Mouse (Mus musculus) ovary, postnatal 14 days (tissue): ENCODE results near the gene Pisd.
"Not testable (repeated sequence)": the region's sequence is repeated elsewhere in the genome, so short reads cannot be mapped to it uniquely, and the experiment has no call there.

ENCODE experiments used
- DNase-seq: peaks from one replicate; pipeline ENCODE4 v3.0.0; 2022; ENCODE audit warnings: low spot score

The Pisd gene

DNA sequence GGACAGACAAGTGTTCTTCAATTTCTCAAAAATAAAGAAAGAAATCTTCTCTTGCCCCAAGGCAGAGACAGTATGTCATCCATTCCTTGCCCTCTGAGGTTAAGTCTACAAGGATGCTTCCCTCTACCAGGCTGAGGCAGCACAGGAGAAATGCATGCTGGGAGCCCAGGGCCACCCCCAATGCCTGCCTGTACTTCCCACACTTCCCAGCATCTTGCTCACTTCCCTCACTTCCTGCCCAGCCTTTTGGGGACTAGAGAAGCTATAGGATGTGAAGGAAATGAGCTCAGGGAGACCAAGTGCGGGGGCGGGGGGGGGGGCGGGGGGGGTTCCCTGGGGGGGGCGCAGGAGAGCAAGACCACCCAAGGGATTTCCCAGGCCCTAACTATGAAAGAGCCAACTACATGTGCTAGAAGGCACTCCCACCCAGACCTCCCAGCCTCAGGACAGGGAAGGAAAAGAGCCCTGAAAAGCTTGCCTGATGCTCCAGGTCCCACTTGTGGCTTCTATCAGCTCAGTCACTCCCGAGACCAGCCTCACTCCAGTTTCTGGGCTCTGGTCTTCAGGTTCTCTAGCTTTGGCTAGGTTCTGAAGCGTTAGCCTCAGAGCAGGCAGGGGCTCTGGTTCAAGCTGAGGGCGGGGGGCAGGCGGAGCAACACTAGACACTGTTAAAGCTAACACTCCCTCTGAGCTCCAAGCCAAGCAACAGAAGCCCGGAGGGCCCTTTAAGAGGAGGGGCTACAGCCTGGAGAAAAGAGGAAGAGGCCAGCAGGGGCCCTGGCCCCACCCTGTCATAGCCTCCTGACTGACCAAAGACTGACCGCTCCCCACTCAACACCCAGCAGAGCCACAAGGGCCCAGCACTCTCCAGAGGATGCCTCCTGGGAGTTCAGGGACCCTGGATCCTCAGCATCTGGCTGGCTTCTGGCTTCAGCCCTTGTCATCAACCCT lies 39.5 kb downstream of the Pisd start:
- peak; percentile 55 for DNase-seq

DNA sequence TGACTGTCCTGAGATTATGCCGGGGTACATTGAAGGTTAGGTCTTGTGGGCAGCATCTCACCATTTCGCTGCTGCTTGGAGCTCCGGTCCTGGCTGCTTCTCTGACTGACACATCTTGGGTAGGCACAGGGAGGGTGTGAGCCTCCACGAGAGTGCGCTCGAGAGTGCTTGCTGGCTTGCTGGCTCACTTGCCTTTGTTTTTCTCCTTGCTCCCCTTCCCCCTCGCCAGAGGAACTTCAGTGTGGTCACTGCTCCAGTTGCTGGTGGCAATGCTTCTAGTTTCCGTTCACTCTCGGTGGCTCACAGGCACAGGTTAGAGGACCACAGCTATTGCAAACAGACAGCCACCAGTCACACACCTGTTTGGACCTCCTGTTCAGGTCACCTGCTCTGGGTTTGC lies 43.3 kb downstream of the Pisd start:
- DNase-seq = peak; percentile 20

DNA sequence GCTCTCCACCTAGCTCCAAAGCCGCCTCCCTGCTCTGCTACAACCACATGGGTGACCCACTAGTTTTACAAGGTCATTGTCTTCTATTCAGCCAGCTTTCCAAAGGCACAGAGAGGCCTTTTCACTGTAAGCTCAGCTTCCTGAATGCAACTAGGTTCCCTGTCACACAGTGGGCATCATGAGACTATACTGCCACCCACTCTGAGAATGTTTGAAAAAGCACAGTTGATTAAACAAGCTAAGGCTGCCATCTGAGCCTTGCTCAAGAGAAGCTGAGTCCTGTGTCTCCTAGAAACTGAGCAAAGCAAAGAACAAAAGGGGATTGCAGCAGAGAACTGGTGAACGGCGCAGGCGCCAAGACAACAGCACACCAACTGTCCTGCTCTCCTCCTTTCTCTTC lies 44.1 kb downstream of the Pisd start:
- not testable (repeated sequence) for DNase-seq

DNA sequence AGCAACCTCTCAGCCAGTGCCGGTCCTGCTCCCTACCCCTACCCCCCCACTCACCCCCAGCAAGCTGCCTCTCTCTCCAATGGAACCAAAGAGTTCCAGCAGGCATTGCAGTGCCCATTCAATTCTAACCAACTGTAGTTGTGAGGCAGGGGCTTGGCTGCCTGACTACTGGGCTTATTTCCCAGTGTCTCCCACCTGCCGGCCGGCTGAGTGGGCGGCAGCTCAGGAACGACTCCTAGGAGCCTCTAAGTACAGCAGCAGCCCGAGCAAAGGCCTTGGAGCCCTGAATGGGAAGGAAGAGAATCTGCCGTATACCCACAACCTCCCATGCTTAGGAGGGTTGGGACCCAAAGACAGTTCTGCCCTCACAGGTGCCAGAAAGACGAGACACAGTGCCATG lies 44.6 kb downstream of the Pisd start:
- not testable (repeated sequence) for DNase-seq

DNA sequence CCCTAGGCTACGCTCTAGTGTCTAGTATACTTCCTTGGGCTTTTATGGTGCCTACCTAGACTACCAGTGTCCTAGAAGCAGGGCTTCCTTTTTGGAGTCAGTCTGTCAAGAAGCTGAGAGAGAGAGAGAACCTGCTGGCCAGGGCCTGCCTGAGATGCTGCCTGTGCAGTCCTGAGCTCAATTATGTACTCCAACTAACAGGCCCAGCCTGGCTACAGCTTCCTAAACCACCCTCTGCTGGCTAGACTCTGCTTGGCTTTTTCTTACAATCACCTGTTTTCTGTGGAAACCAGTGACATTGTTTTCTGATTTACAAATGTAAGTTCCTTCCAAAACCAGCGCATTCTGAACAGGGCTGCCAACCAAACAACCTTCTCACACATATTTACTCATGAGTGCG lies 45.3 kb downstream of the Pisd start:
- DNase-seq = no peak

DNA sequence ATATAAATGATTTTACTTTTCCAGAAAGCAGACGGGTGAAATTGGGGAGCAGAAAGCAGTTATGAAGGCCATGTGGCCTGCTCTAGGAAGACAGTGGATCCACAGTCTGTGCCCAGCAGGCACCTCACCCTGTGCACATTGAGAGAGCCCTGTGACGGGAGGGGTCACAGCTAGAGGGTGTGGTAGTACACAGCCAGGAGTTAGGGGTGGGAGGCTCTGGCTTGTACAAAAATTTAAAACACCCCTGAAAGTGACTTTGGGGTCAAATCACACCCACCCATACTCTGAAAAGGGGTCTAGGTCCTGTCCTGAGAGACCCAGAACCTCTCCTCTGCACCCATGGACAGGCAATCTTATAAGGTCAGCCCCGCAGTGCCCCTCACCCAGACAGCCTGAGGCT lies 48.7 kb downstream of the Pisd start:
- DNase-seq = not testable (repeated sequence)

DNA sequence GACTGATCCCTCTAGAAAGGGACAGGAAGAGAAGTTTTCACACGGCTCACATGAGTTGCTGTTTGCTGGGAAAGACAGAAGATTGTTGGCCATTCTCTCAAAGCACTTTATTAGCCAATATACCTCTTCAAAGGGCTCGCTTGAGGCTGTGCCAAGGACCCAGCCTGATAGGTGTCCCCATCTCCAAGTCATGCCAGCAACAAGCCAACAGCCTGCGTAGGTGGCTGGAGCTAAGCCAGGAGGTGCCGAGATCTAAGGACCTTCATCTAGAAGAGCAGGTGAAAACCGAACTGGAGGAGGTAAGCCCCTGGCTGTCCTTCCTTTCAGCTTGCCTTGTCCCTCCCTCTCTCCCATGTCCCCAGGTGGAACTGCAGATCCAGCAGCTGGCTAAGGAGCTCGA lies 49.7 kb downstream of the Pisd start:
- DNase-seq = no peak

DNA sequence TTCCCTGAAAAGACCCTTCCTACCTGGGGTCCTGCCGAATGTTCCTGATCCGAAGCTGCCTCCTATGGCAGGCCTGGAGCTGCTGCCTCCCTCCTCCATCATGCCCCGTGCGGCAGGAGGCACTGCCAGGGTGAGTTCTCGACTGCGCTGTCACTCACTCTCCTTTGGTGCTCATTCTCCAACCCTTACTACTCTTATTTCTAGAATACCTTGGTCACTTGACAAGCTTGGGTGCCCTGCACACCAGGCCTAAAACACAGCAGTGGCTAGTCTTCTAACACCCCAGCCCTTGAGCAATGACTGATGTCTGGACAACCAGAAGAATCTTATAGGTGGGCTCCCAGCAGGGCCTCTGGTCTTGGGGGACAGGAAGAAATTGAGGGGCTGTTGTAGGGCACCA lies 51.6 kb downstream of the Pisd start:
- DNase-seq = not testable (repeated sequence)

DNA sequence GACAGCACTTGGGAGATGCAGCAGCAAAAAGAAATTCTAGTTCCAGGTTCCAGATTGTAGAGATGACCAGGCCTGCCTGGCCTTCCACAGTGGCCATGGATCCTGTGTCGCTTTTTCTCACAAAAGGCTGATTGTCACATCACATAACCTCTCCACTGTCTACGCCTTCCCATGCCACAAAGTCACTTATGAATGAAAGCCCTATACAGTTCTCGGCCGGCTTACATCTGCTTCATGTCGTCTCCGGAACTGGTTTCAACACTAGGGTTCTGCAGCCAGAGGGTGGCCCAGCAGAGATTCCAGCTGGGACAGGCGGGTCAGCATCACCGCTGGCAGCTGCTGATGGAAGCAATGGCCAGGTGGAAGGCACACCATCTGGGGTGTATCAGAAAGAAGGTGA lies 56.6 kb downstream of the Pisd start:
- no peak for DNase-seq

DNA sequence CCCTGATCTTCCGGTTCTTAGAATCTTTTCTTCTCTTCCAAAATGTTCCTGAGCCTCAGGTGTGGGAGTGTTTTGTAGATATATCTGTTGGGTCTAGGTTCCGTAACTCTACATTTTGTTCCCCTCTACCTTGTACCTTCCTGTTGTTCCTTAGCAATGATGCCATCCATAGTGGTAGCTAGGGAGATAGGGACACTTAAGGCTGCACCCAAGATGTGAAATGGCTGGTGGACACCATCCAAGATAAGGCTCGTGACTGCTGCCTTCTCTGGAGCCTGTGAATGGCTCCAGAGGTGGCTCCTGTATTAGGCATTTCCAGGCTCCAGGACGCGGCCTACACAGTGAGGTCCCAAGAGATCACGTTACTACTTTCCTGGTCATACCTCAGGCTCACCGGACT lies 57.1 kb downstream of the Pisd start:
- DNase-seq = no peak

DNA sequence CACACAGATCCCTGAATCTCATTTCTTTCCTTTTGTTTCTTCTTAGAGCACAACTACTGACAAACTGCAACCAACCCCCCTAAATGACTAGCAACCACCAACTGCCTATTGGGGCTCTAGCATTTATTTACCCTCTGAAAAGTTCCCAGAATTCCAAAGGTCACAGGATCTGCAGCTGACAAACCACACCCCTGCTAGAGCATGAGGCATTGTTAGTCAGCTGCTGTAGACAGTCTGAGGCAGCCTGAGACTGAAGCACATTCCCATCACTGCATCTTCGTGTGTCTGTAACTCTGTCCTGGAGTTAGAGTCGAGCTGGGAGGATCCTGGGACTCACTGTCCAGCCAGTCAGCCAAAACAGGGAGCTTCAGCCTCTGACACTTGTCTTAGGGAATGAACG lies 60.0 kb downstream of the Pisd start:
- DNase-seq = not testable (repeated sequence)

DNA sequence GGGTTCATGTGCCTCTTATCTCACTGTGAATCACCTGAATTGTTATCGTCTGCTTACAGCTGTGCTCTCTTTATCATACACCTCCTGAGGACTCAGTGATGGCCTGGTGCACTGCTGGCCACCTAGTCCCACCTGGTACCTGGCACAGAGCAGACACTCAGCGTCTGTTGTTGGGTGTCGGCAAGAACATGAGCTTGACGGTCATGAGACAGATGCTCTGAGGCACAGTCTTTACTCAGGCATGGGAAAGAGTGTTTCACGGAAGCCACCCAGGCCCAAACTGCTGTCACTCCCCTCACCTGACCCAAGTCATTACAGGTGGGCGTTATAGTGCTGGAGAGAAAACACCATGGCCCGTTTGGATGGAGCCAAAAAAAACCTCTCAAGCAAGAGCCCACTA lies 61.5 kb downstream of the Pisd start:
- DNase-seq = no peak

DNA sequence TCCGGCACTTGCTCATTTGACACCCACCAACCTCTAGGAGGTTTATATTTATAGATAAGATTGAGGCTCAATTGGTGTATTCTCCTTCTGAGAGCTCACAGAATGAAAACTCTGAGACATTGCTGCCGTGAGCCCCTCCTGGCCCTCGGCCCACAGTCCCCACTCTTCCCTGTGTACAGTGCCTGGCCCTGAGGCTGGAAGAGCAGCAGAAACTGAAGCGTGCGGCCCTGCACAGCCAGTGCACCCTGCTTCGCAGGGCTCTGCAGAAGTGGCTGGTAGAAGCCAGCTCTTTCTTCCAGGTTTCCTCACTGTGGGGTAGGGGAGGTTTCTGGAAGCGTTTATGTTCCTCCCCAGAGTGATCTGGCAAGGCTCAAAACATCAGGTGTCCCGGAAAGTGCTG lies 62.7 kb downstream of the Pisd start:
- not testable (repeated sequence) for DNase-seq

DNA sequence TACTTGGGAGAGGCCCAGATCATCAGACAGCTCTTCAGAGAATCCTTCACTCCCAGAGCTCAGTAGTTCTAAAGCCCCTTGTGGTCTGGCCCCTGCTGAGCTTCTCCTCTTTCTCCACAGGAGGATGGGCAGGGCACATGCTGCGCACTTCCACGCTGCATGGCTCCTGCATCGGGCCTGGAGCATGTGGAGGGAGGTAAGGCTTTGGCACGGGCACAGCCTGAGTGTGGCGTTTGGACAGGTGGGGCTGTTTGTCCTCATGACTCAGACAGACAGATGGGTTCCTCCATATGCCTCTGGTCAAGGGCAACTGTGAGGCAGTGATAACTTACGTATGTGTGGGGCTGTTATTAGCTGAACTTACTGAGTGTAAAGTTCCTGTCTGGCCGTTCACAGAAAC lies 63.2 kb downstream of the Pisd start:
- DNase-seq = no peak

DNA sequence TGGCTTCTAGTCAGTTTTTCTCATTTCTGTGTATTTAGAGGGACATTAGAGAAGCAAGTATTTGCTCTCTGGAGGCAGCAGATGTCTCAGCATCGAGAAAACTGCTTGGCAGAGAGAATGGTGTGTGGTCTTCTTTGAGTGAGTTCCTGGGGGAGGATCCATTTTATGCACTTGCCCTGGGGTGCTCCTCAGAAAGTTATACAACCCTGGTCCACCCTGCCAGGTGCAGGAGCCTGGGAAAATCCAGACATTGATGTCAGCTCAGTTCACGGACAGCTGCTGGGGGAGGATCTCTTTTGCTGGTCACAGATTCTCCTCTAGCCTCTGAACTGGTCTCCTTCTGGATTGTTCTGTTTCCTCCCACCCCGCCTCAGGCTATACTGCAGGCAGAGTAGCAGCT lies 64.1 kb downstream of the Pisd start:
- DNase-seq = no peak

DNA sequence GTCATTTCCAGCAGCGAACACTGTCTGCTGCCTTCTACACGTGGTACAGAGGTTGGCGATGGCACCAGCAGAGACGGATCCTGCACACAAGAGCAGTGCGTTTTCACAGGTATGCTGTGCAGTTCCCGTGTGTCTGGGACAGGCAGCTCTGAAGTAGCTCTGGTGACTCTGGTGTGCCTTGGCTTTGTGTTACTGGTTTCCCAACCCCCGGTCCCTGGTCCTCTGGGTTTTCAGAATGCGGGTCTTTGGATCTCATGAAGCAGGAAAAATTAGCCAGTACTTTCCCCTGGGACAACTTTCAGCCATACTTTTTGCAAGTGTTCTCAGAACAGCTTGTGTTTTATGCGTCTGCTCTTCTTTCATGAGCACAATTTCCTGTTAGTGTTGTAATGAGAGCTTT lies 65.0 kb downstream of the Pisd start:
- DNase-seq = no peak

DNA sequence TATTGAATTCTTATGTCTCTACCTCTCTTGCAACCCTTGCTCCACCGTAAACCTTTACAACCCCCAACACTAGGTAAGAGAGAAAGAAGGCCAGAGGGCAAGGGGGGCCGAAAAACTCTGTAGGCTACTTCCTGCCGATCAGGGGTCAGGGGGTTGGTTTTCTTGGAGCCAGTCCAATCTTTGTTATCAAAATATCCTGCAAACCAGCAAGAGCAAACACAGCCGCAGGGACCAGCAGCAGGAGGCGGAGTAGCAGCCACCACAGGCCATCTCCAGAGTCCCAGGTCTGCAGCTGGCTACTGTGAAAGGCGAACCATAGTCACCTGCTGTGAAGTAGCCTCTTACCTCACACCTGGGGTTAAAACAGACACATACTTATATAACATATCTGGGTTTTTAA lies 66.5 kb downstream of the Pisd start:
- no peak for DNase-seq

DNA sequence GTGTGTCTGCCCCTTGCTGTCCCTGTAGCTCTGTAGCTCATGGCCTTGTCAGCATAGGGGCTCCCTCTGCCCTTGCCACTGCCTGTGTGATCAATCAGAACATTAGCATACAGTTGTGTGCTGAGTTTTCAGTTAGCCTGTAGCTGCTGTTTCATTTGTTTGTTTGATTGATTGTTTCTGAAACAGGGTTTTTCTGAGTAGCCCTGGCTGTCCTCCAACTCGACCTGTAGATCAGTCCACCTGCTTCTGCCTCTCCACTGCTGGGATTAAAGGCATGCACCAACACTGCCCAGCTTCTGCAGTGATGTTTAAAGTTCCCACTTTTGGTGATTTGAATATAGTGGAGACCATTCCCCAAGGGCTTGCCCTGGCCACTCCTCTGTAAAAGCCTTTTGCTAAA lies 67.7 kb downstream of the Pisd start:
- DNase-seq = no peak

DNA sequence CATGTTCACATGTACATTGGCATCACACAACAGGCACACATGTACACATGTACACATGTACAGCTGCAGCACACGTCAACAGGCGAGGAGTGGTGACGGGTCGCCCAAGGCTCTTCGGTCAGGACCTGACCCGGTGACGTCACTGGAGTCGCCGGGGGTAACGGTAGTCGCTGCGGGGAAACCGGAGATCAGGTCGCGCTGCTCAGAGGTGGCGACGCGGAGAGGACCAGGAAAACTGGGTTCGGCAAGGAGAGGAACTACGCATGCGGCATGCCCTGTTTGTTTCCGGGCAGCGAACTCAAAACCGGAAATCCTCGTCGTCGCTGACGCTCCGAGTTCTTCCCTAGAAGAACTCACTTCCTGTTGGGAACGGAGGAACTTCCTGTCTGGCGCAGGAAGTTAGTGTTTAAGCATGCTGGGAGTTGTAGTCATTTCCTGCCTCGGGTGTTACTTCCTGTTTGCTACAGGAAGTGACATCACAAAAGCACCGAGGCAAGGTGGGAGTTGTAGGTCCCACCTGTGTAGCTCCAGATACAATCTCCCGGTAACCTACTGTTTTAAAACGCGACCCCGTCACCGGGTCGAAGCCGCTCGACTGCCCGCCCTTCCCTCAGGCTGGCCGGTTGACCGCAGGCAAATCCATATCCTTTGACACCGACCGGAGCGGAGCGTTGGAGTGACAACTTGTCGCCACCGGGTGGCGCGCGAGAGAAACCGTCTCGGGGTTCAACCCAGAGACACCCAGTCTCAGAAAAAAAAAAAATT lies 71.6 kb downstream of the Pisd start:
- peak; percentile 89 for DNase-seq

DNA sequence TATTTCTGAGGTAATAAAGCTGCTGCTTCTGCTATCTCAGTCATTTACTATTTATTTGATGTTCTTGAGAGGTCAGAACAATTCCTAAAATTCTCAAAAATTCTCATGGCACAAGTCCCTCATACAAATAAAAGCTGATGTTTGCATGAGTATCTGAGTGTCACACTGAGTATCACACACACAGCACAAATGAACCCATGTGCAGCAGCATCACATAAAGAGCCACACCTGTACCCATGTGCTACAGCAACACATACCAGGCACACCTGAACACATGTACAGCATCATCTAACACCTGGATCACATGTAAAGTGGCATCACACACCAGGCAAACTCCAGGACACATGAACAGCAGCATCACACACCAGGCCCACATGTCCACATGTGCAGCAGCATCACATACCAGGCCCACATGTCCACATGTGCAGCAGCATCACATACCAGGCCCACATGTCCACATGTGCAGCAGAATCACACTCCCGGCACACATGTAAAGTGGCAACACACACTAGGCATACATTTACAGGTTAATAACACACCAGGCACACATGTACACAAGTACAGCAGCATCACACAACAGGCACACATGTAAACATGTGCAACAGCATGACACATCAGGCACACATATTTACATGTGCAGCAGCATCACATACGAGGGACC lies 72.3 kb downstream of the Pisd start:
- no peak for DNase-seq

DNA sequence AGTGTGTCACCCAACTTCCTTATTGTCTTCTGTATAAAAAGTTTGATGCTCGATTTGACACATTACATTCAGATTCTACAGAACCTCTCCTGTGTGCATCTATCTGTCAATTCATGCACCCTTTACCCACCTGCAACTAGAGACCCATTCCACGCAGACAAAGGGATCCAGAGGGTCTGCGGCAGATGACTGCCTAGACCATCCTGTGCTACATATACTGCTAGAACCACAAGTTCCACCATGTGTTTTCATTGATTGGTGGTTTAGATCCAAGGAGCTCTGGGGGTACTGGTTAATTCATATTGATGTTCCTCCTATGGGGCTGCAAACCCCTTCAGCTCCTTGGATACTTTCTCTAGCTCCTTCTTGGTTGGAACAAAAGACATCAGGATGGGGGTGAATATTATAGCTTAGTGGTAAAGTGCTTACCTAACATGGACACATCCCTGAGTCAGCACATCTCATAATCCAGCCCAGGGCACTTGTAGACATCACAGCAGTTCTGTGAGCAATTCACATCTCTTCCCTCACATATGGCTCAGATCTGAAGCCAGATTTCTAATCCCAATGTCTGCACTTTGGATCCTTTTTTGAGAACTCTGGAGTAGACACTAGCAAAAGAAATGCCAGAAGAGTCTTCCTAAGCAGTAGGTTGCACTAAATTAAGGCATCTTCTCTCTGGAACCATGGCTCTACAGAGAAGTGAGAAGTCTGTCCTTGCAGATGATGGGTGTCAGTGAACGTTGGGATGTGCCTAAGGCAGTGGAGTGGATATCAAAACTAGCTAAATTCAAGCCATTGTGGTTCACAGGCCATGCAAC lies 73.0 kb downstream of the Pisd start:
- no peak for DNase-seq

DNA sequence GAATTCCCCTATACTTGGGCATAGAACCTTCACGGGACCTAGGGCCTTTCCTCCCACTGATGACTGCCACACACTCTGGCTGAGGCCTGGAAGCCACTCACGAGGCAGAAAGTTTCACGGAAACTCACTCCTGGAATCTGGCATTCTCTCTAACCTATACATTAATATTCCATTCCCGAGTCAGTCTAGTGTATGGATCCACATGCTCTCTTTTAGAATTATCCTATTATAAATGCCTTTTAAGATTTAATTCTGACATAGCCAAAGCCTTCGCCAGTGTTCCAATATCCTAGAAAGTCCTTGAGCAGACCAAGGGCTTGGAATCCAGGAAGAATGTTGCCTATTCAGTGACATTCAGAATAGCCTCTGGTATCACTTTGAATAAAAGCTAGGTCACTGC lies 74.0 kb downstream of the Pisd start:
- no peak for DNase-seq
